Mouse (Mus musculus) kidney, postnatal 0 days (tissue): ENCODE results near the gene Ppm1f. TPM values are rescaled to one million over a fixed set of nuclear protein-coding genes. Genes with fewer than 3 reads are reported as not detected.
"Not testable (repeated sequence)": the region's sequence is repeated elsewhere in the genome, so short reads cannot be mapped to it uniquely, and the experiment has no call there.

Source experiments
- ATAC-seq: fragments of 200-750 bp; cut with Nextera tagmentation; replicated peaks from 2 replicates; pipeline ENCODE4 v1.8.0; 2017; ENCODE audit warnings: low read depth, moderate number of reproducible peaks, moderate TSS enrichment, moderate library complexity; ENCODE audit not compliant: low FRiP score
- DNase-seq: peaks from one replicate; pipeline ENCODE4 v3.0.0-alpha.2; 2016; ENCODE audit warnings: low spot score
- H3K27ac ChIP-seq: fragments of 300-500 bp; sonication (generic); 2 replicates; pipeline ENCODE4 v1.5.1; 2014; ENCODE audit warnings: mild to moderate bottlenecking
- H3K27me3 ChIP-seq: fragments of 300-500 bp; sonication (generic); 2 replicates; pipeline ENCODE4 v1.6.1; 2014; ENCODE audit warnings: low read length, mixed read lengths; ENCODE audit not compliant: insufficient read depth
- H3K36me3 ChIP-seq: fragments of 300-500 bp; sonication (generic); 2 replicates; pipeline ENCODE4 v1.6.1; 2014; ENCODE audit warnings: low read length, mixed read lengths; ENCODE audit not compliant: insufficient read depth
- H3K4me1 ChIP-seq: fragments of 300-500 bp; sonication (generic); replicated peaks from 2 replicates; pipeline ENCODE4 v1.6.1; 2014; ENCODE audit warnings: antibody characterized with exemption, low read length, mixed read lengths; ENCODE audit not compliant: insufficient read depth
- H3K4me2 ChIP-seq: fragments of 300-500 bp; sonication (generic); 2 replicates; pipeline ENCODE4 v1.6.1; 2014; ENCODE audit warnings: mild to moderate bottlenecking, low read length, moderate library complexity, mixed read lengths
- H3K4me3 ChIP-seq: fragments of 300-500 bp; sonication (generic); replicated peaks from 2 replicates; pipeline ENCODE4 v1.5.1; 2014; ENCODE audit warnings: low read depth, low read length
- H3K9ac ChIP-seq: fragments of 300-500 bp; sonication (generic); 2 replicates; pipeline ENCODE4 v1.6.1; 2014; ENCODE audit warnings: low read depth, low read length
- H3K9me3 ChIP-seq: fragments of 300-500 bp; sonication (generic); replicated peaks from 2 replicates; pipeline ENCODE4 v1.6.1; 2016; ENCODE audit warnings: low read length, inconsistent platforms, mixed read lengths
- CTCF ChIP-seq: IDR thresholded peaks from 2 replicates; pipeline ENCODE4 v1.5.1; 2016; ENCODE audit warnings: antibody characterized with exemption, low read depth, mild to moderate bottlenecking, moderate library complexity
- WGBS: fragments of 180-500 bp; shearing (Covaris S2); extraction: QIAGEN DNeasy Blood & Tissue Kit; methylation state at CpG from one replicate; pipeline ENCODE4 v1.1.7; 2014; 5-methylcytosine and 5-hydroxymethylcytosine counted together
- polyA plus RNA-seq: library from polyadenylated mRNA; unstranded; fragments of >200 nt; fragmentation: Nextera tagmentation; extraction: Ambion mirVana; gene quantifications from 2 replicates; pipeline ENCODE4 v1.2.1, GENCODE M21; 2015

The Ppm1f gene
- polyA plus RNA-seq: 15.1 and 17.4 TPM in 2 replicates

GRCm38 (mm10) chr16:16896382-16897055 is at the start of gene Ppm1f:
TSS of gene Ppm1f (plus strand) at chr16:16896469.
- peak; percentile 96 for DNase-seq
- peak; percentile 89 for ATAC-seq
- peaks cover 22% of the 10 kb centered on the region for H3K36me3 ChIP-seq
- H3K9ac ChIP-seq: peak within 1 kb of the TSS; percentile 71
- no peaks in the 10 kb centered on the region for H3K9me3 ChIP-seq
- peaks cover 11% of the 10 kb centered on the region; the same call in 1 of the 2 replicates for H3K4me1 ChIP-seq
- H3K27ac ChIP-seq: peak within 1 kb of the TSS; percentile 82
- WGBS: under 1% methylated on average over 29 of the region's 29 CpGs
- TF ChIP-seq CTCF: peak; percentile 97
- H3K4me3 ChIP-seq: peak within 1 kb of the TSS; percentile 57
- no peaks in the 10 kb centered on the region for H3K27me3 ChIP-seq
- H3K4me2 ChIP-seq: peak within 1 kb of the TSS; percentile 80

- Histone ChIP-seq H3K27me3 (no peaks in the 10 kb centered on the region), H3K9me3 (no peaks in the 10 kb centered on the region), H3K36me3 (no peaks in the 10 kb centered on the region), H3K27ac (no peak overlapping the region), H3K9ac (no peak overlapping the region), H3K4me3 (no peak overlapping the region), H3K4me1 (no peaks in the 10 kb centered on the region), H3K4me2 (no peak overlapping the region)
- DNase-seq (no peak), ATAC-seq (no peak)
- TF ChIP-seq CTCF: peak; percentile 34; the same call in 1 of the 2 replicates
Measured at GRCm38 (mm10) chr16:16849196-16849595, 47.1 kb upstream of the Ppm1f start.

- H3K4me2 ChIP-seq: no peak overlapping the region
- H3K4me1 ChIP-seq: no peaks in the 10 kb centered on the region
- 89% methylated on average over 3 of the region's 3 CpGs for WGBS
- DNase-seq: no peak
- H3K27me3 ChIP-seq: no peaks in the 10 kb centered on the region
- no peak overlapping the region for H3K4me3 ChIP-seq
- H3K27ac ChIP-seq: no peak overlapping the region
- no peaks in the 10 kb centered on the region for H3K9me3 ChIP-seq
- no peak overlapping the region for H3K9ac ChIP-seq
- TF ChIP-seq CTCF: no peak
- ATAC-seq: no peak
- no peaks in the 10 kb centered on the region for H3K36me3 ChIP-seq
Measured at GRCm38 (mm10) chr16:16852411-16852810, 43.9 kb upstream of the Ppm1f start.

GRCm38 (mm10) chr16:16854836-16855235 is 41.4 kb upstream of the Ppm1f start:
- Histone ChIP-seq H3K9me3 (no peaks in the 10 kb centered on the region), H3K4me1 (no peaks in the 10 kb centered on the region), H3K27me3 (no peaks in the 10 kb centered on the region), H3K4me3 (no peak overlapping the region), H3K4me2 (no peak overlapping the region), H3K36me3 (no peaks in the 10 kb centered on the region), H3K9ac (no peak overlapping the region), H3K27ac (no peak overlapping the region)
- WGBS: 31% methylated on average over 6 of the region's 6 CpGs
- TF ChIP-seq CTCF: peak; percentile 77
- DNase-seq (peak; percentile 61), ATAC-seq (no peak)

GRCm38 (mm10) chr16:16855541-16855940 is 40.7 kb upstream of the Ppm1f start:
- Histone ChIP-seq H3K9ac (no peak overlapping the region), H3K4me1 (no peaks in the 10 kb centered on the region), H3K4me2 (no peak overlapping the region), H3K27me3 (no peaks in the 10 kb centered on the region), H3K36me3 (no peaks in the 10 kb centered on the region), H3K27ac (no peak overlapping the region), H3K4me3 (no peak overlapping the region), H3K9me3 (no peaks in the 10 kb centered on the region)
- ATAC-seq (no peak), DNase-seq (no peak)
- TF ChIP-seq CTCF: no peak
- WGBS: 92% methylated on average over 1 of the region's 1 CpGs

GRCm38 (mm10) chr16:16856054-16856453 is 40.2 kb upstream of the Ppm1f start:
- not testable (repeated sequence) for H3K9ac ChIP-seq, H3K4me2 ChIP-seq, ATAC-seq, H3K4me1 ChIP-seq, H3K27me3 ChIP-seq, H3K9me3 ChIP-seq, H3K4me3 ChIP-seq, H3K36me3 ChIP-seq, H3K27ac ChIP-seq, DNase-seq
- WGBS: 84% methylated on average over 9 of the region's 9 CpGs
